Mouse (Mus musculus) MEL (cell line): ENCODE measurements around the gene Olfr523. TPM values are rescaled to one million over a fixed set of nuclear protein-coding genes. Genes with fewer than 3 reads are reported as not detected.

Source experiments
- polyA plus RNA-seq, 2 experiments: library from polyadenylated mRNA; stranded (reverse) in 1 of 2; unstranded in 1 of 2; fragments of >175 nt in 1 of 2; fragments of >200 nt in 1 of 2; gene quantifications; 2 replicates each; pipeline versions ENCODE4 v1.2.1 to v1.2.4; 2012; ENCODE audit warnings: low replicate concordance in 2 of 2, low read depth in 1 of 2; ENCODE audit not compliant: insufficient read length in 2 of 2, insufficient read depth in 1 of 2, missing spikeins in 1 of 2
- total RNA-seq: library from RNA; depleted of rRNA; stranded (reverse); fragments of 300-350 nt; gene quantifications from 2 replicates; pipeline ENCODE4 v1.2.3, GENCODE M21; 2012; rRNA removed

The Olfr523 gene
- total and polyA plus RNA-seq, 3 experiments, result not detected

Other genes with a start within 250 kb of the Olfr523 start
- gene Utf1, start 229.4 kb upstream of the Olfr523 start, total RNA-seq, result not detected in 2 replicates
- gene Utf1, start 229.4 kb upstream of the Olfr523 start, polyA plus RNA-seq, result not detected
- not detected in 2 replicates for gene 6430531B16Rik, start 194.5 kb upstream of the Olfr523 start, total RNA-seq
- gene 6430531B16Rik, start 194.5 kb upstream of the Olfr523 start, polyA plus RNA-seq, result under 1 TPM in 1 of 2 experiments, not detected in 1; 0.13 TPM
- gene Adam8, start 180.7 kb upstream of the Olfr523 start, total RNA-seq, result 0.39 and 0.75 TPM in 2 replicates
- under 1 TPM in 1 of 2 experiments, not detected in 1; 0.50 TPM for gene Adam8, start 180.7 kb upstream of the Olfr523 start, polyA plus RNA-seq
- 29.4 and 35.6 TPM in 2 replicates for gene Zfp511, start 136.8 kb upstream of the Olfr523 start, total RNA-seq
- 10 to 100 TPM in 1 of 2 experiments, not detected in 1; 51.5 TPM for gene Zfp511, start 136.8 kb upstream of the Olfr523 start, polyA plus RNA-seq
- 27.0 and 27.1 TPM in 2 replicates for gene Tubgcp2, start 136.5 kb upstream of the Olfr523 start, total RNA-seq
- gene Tubgcp2, start 136.5 kb upstream of the Olfr523 start, polyA plus RNA-seq, result 10 to 100 TPM in 1 of 2 experiments, not detected in 1; 43.6 TPM
- gene Msx3, start 124.1 kb upstream of the Olfr523 start, total RNA-seq, result not detected in 2 replicates
- gene Msx3, start 124.1 kb upstream of the Olfr523 start, polyA plus RNA-seq, result not detected
- not detected in 2 replicates for gene Caly, start 90.7 kb upstream of the Olfr523 start, total RNA-seq
- under 1 TPM in 1 of 2 experiments, not detected in 1; 0.11 TPM for gene Caly, start 90.7 kb upstream of the Olfr523 start, polyA plus RNA-seq
- not detected in 2 replicates for gene Prap1, start 79.8 kb upstream of the Olfr523 start, total RNA-seq
- gene Prap1, start 79.8 kb upstream of the Olfr523 start, polyA plus RNA-seq, result not detected
- 0.36 and 1.1 TPM in 2 replicates for gene Fuom, start 70.8 kb upstream of the Olfr523 start, total RNA-seq
- gene Fuom, start 70.8 kb upstream of the Olfr523 start, polyA plus RNA-seq, result 10 to 100 TPM in 1 of 2 experiments, not detected in 1; 10.9 TPM
- 0.29 TPM in 1 of 2 replicates, not detected in the other for gene Paox, start 57.4 kb upstream of the Olfr523 start, total RNA-seq
- under 1 TPM in 1 of 2 experiments, not detected in 1; 0.25 TPM for gene Paox, start 57.4 kb upstream of the Olfr523 start, polyA plus RNA-seq
- gene Echs1, start 56.7 kb upstream of the Olfr523 start, total RNA-seq, result 22.8 and 30.3 TPM in 2 replicates
- gene Echs1, start 56.7 kb upstream of the Olfr523 start, polyA plus RNA-seq, result 10 to 100 TPM in 1 of 2 experiments, not detected in 1; 47.7 TPM
- 10.8 and 18.1 TPM in 2 replicates for gene Mtg1, start 35.7 kb upstream of the Olfr523 start, total RNA-seq
- 10 to 100 TPM in 1 of 2 experiments, not detected in 1; 38.1 TPM for gene Mtg1, start 35.7 kb upstream of the Olfr523 start, polyA plus RNA-seq
- gene Sprn, start 18.3 kb upstream of the Olfr523 start, total RNA-seq, result not detected in 2 replicates
- not detected for gene Sprn, start 18.3 kb upstream of the Olfr523 start, polyA plus RNA-seq
- gene Olfr522, start 8.5 kb upstream of the Olfr523 start, total RNA-seq, result not detected in 2 replicates
- gene Olfr522, start 8.5 kb upstream of the Olfr523 start, polyA plus RNA-seq, result not detected
- not detected in 2 replicates for gene Olfr524, start 32.7 kb downstream of the Olfr523 start, total RNA-seq
- not detected for gene Olfr524, start 32.7 kb downstream of the Olfr523 start, polyA plus RNA-seq
- not detected in 2 replicates for gene Cd163l1, start 45.0 kb downstream of the Olfr523 start, total RNA-seq
- not detected for gene Cd163l1, start 45.0 kb downstream of the Olfr523 start, polyA plus RNA-seq
- gene 5830411N06Rik, start 74.1 kb downstream of the Olfr523 start, total RNA-seq, result not detected in 2 replicates
- not detected for gene 5830411N06Rik, start 74.1 kb downstream of the Olfr523 start, polyA plus RNA-seq
- not detected in 2 replicates for gene Olfr525, start 147.6 kb downstream of the Olfr523 start, total RNA-seq
- under 1 TPM in 1 of 2 experiments, not detected in 1; 0.01 TPM for gene Olfr525, start 147.6 kb downstream of the Olfr523 start, polyA plus RNA-seq
- gene Olfr527, start 160.8 kb downstream of the Olfr523 start, total RNA-seq, result not detected in 2 replicates
- not detected for gene Olfr527, start 160.8 kb downstream of the Olfr523 start, polyA plus RNA-seq
- gene Olfr60, start 188.5 kb downstream of the Olfr523 start, total RNA-seq, result not detected in 2 replicates
- not detected for gene Olfr60, start 188.5 kb downstream of the Olfr523 start, polyA plus RNA-seq
- gene Olfr530, start 203.1 kb downstream of the Olfr523 start, total RNA-seq, result not detected in 2 replicates
- not detected for gene Olfr530, start 203.1 kb downstream of the Olfr523 start, polyA plus RNA-seq
- not detected in 2 replicates for gene Olfr531, start 229.7 kb downstream of the Olfr523 start, total RNA-seq
- not detected for gene Olfr531, start 229.7 kb downstream of the Olfr523 start, polyA plus RNA-seq
- gene Olfr532, start 248.4 kb downstream of the Olfr523 start, total RNA-seq, result not detected in 2 replicates
- not detected for gene Olfr532, start 248.4 kb downstream of the Olfr523 start, polyA plus RNA-seq